Mouse (Mus musculus) heart, postnatal 0 days (tissue): Measurements from ENCODE around the gene Grap2.

Experiments used
- CTCF ChIP-seq: IDR thresholded peaks from 2 replicates; pipeline ENCODE4 v1.5.1; 2016; ENCODE audit warnings: antibody characterized with exemption, control low read depth, low read depth
- EP300 ChIP-seq: IDR thresholded peaks from 2 replicates; pipeline ENCODE4 v1.6.1; 2016; ENCODE audit warnings: antibody characterized with exemption, low read depth

- TF ChIP-seq CTCF, result no peak
- TF ChIP-seq EP300, result no peak
Measured at GRCm38 (mm10) chr15:80538075-80538474, 34.3 kb upstream of the Grap2 start.
